Mouse (Mus musculus) heart, embryonic 12.5 days (tissue): ENCODE measurements around the gene Nox1. TPM values are rescaled to one million over a fixed set of nuclear protein-coding genes. Genes with fewer than 3 reads are reported as not detected.
A peak's percentile ranks its signal among the peaks of the same experiment; 100 is the strongest.

Experiments used
- ATAC-seq: fragments of 200-750 bp; cut with Nextera tagmentation; 2 replicates; pipeline ENCODE4 v1.8.0; 2017; ENCODE audit warnings: moderate TSS enrichment, moderate library complexity; ENCODE audit not compliant: insufficient number of reproducible peaks, low FRiP score
- H3K27ac ChIP-seq: fragments of 300-500 bp; sonication (generic); 2 replicates; pipeline ENCODE4 v1.5.1; 2016; ENCODE audit warnings: mild to moderate bottlenecking, moderate library complexity; ENCODE audit not compliant: poor library complexity, severe bottlenecking
- H3K27me3 ChIP-seq: fragments of 300-500 bp; sonication (generic); replicated peaks from 2 replicates; pipeline ENCODE4 v1.6.1; 2016; ENCODE audit warnings: mild to moderate bottlenecking, moderate library complexity
- H3K36me3 ChIP-seq: fragments of 300-500 bp; sonication (generic); 2 replicates; pipeline ENCODE4 v1.6.1; 2016; ENCODE audit warnings: mild to moderate bottlenecking, moderate library complexity
- H3K4me1 ChIP-seq: fragments of 300-500 bp; sonication (generic); replicated peaks from 2 replicates; pipeline ENCODE4 v1.6.1; 2016; ENCODE audit warnings: mild to moderate bottlenecking
- H3K4me2 ChIP-seq: fragments of 300-500 bp; sonication (generic); 2 replicates; pipeline ENCODE4 v1.6.1; 2016; ENCODE audit warnings: mild to moderate bottlenecking, moderate library complexity
- H3K4me3 ChIP-seq: fragments of 300-500 bp; sonication (generic); 2 replicates; pipeline ENCODE4 v1.5.1; 2016; ENCODE audit warnings: mild to moderate bottlenecking
- H3K9ac ChIP-seq: fragments of 300-500 bp; sonication (generic); 2 replicates; pipeline ENCODE4 v1.6.1; 2016; ENCODE audit warnings: mild to moderate bottlenecking, moderate library complexity
- H3K9me3 ChIP-seq: fragments of 300-500 bp; sonication (generic); replicated peaks from 2 replicates; pipeline ENCODE4 v1.6.1; 2016; ENCODE audit warnings: mild to moderate bottlenecking, moderate library complexity
- WGBS: fragments of 180-500 bp; shearing (Covaris S2); methylation state at CpG from one replicate; pipeline ENCODE4 v1.1.7; 2016; 5-methylcytosine and 5-hydroxymethylcytosine counted together
- polyA plus RNA-seq: library from polyadenylated mRNA; unstranded; fragments of >200 nt; fragmentation: Nextera tagmentation; extraction: Ambion mirVana; gene quantifications from 2 replicates; pipeline ENCODE4 v1.2.1, GENCODE M21; 2016

Gene Nox1
- polyA plus RNA-seq, 1 experiment from 2014 or later: 0.11 TPM

DNA sequence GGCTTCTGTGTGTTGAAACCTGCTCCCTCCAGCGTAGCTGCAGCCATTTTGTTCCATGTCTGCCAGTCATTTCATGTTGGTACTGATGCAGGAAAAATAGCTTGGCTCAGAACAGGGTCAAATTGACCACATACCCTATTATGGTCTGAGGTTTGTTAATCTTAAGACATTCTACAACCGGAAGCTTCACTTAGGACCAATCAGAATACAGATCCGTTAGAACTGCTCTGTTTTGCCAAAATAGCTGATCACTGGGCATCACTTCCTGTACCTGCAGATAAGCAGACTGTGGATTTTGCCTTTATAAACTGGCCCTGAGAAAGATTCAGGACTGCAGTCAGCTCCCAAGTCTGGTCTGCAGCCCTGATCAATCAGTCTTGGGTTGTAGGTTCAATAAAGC, 93.2 kb downstream of the Nox1 start:
- no peak overlapping the region for H3K27ac ChIP-seq
- H3K36me3 ChIP-seq: no peaks in the 10 kb centered on the region
- H3K9ac ChIP-seq: no peak overlapping the region
- no peaks in the 10 kb centered on the region for H3K9me3 ChIP-seq
- no peaks in the 10 kb centered on the region; the same call in 1 of the 2 replicates for H3K27me3 ChIP-seq
- H3K4me3 ChIP-seq: no peak overlapping the region
- 60% methylated on average over 3 of the region's 3 CpGs for WGBS
- H3K4me1 ChIP-seq: no peaks in the 10 kb centered on the region
- no peak for ATAC-seq
- H3K4me2 ChIP-seq: no peak overlapping the region

DNA sequence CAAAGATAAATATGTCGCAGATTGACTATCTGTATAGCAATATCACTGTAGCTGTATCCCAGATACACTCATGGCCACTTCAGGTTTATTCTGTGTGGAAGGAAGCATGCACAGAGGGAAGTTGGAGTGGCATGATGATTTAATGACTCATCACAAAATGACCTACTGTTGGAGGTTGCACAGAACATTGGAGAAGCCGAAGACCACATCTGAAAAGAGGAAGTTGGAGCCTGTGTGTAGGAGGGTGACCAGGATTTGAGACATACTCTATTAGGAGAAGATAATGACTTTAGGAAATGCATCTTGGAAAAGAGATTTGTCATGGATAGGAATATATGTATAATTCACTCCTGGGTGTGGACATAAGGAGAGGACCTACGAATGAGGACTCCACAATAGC, 105.3 kb downstream of the Nox1 start:
- no peaks in the 10 kb centered on the region for H3K36me3 ChIP-seq
- no peaks in the 10 kb centered on the region for H3K4me1 ChIP-seq
- no peaks in the 10 kb centered on the region for H3K27me3 ChIP-seq
- H3K9ac ChIP-seq: no peak overlapping the region
- H3K4me3 ChIP-seq: no peak overlapping the region
- WGBS: 57% methylated on average over 3 of the region's 3 CpGs
- no peak for ATAC-seq
- no peaks in the 10 kb centered on the region for H3K9me3 ChIP-seq
- no peak overlapping the region for H3K4me2 ChIP-seq
- H3K27ac ChIP-seq: no peak overlapping the region

DNA sequence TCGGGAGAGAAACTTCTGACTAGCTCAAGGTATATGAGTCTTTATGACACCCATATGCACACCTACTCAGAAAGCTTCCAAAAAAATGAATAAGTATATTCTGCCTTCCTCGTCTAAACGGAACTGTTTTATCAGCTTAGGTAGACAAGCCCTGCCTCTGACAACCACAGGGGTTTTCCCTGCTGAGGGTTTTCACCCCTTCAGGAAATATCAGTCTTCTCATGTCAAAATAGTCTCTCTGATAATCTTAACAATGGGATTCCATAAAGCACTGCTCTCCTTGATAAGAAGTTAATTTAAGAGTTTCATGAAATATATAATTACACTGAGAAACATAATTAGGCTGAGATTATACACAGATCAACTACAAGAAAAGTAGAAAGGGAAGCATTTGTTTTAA, 110.0 kb downstream of the Nox1 start:
- ATAC-seq: no peak
- Histone ChIP-seq H3K4me2 (no peak overlapping the region), H3K9me3 (no peaks in the 10 kb centered on the region), H3K36me3 (no peaks in the 10 kb centered on the region), H3K9ac (no peak overlapping the region), H3K27me3 (no peaks in the 10 kb centered on the region), H3K4me3 (no peak overlapping the region), H3K4me1 (no peaks in the 10 kb centered on the region), H3K27ac (no peak overlapping the region)
- WGBS: 63% methylated on average over 3 of the region's 3 CpGs

DNA sequence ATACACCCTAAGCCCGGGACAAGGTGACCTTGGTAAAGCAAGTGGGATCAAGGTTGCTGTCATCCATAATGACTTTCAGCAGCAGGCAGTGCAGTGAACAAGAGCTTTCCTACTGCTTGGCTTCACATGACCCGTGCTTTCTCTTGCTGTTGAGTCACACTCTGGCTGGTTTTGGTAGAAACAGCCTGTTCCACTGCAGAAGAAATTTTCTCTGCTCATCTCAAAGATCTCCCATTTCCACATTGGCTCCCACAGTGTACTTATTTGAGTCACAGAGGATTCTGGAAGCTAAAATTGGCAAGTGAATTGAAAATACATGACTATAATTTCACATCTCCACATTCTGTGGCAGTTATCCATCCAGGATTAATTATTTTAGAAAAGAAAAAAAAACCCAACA, 119.1 kb downstream of the Nox1 start:
- H3K9me3 ChIP-seq: no peaks in the 10 kb centered on the region
- H3K4me2 ChIP-seq: no peak overlapping the region
- no peak overlapping the region for H3K9ac ChIP-seq
- WGBS: 50% methylated on average over 2 of the region's 2 CpGs
- H3K4me1 ChIP-seq: no peaks in the 10 kb centered on the region
- no peak overlapping the region for H3K4me3 ChIP-seq
- H3K36me3 ChIP-seq: no peaks in the 10 kb centered on the region
- no peak overlapping the region for H3K27ac ChIP-seq
- no peaks in the 10 kb centered on the region for H3K27me3 ChIP-seq
- no peak for ATAC-seq

DNA sequence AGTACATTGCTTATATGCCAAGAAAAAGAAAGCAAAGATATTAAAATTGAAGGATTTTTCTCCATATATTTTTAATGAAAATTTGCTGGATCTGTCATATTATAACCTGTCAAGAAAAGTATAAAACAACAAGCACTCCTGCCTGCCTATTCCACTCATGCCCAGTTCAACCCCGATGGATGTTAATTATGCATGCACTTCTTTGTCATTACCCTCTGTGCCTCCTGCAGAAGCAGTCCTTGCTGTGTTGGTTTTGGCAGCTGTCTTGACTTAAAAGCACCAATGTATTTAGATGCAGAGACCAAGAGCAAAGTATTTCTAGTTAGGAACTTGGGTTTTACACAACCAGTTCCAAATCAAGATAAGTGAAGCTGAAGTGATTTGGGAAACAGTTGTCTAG, 136.3 kb downstream of the Nox1 start:
- Histone ChIP-seq H3K27me3 (no peaks in the 10 kb centered on the region), H3K9me3 (no peaks in the 10 kb centered on the region), H3K9ac (no peak overlapping the region), H3K36me3 (peaks cover 23% of the 10 kb centered on the region), H3K4me1 (no peaks in the 10 kb centered on the region), H3K27ac (no peak overlapping the region), H3K4me3 (no peak overlapping the region), H3K4me2 (no peak overlapping the region)
- 72% methylated on average over 1 of the region's 1 CpGs for WGBS
- no peak for ATAC-seq

DNA sequence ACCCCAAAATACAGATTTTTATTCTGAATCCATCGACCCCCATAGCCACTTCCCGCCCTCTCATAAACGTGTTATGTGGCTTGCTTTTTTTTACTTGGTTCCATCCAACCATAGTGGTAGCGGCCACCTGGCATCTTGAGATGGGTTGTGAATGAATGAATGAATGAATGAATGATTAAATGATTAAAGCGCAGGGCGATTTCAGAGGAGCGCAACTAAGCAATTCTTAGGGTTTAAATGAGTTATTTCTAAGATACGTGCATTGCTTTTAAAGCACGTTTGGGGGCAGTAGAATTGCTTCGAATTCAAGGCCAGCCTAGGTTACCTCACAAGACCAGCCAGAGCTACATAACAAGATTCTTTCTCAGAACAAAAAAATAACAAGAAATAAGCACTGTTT, 162.0 kb downstream of the Nox1 start:
- H3K36me3 ChIP-seq: peaks cover 16% of the 10 kb centered on the region
- WGBS: 18% methylated on average over 10 of the region's 10 CpGs
- ATAC-seq: no peak

DNA sequence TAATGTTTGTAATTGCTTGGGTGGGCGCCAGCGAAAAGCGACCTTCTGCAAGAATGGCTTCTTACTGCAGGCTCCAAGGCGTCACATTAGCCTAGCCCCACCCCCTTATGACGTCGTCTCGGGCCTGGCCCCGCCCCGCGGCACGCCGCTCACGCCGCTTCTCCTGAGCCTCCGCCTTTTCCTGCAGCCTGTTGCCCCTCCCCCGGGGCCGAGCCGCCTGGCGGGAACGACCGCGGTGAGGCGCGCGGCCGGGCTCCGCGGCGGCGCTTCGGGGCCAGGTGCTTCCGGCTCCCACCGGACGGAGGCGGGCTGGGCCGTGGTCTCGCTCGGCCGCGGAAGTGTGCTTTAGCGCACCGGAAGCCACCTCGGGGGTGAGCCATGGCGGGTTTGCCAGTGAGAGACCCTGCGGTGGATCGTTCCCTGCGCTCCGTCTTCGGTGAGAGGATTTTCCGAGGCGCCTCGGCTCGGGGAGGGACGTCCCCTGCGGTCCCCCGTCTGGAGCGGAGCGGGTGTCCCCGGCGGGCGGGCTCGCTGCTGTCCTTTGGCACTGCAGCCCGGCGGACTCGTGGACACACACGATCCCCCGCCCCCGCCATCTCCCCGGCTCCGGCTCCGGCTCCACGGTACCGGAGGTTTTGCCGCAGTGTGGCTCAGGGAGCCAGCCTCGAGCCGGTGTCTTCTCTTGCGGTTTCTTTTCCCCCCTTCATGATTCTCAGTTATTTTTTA, 162.6 kb downstream of the Nox1 start, which contains the start of gene Cstf2:
Cstf2 (plus strand) TSS at position 201 of the 726 bp plus-strand sequence.
- Histone ChIP-seq H3K9me3 (0 out of 2 replicates have a peak, but pooled peaks cover 6% of the 10 kb centered on the region), H3K4me3 (peak within 1 kb of the TSS; percentile 76), H3K4me1 (no peaks in the 10 kb centered on the region), H3K36me3 (peaks cover 11% of the 10 kb centered on the region), H3K4me2 (peak within 1 kb of the TSS; percentile 69), H3K27me3 (no peaks in the 10 kb centered on the region), H3K9ac (peak within 1 kb of the TSS; percentile 79), H3K27ac (peak within 1 kb of the TSS; percentile 80)
- ATAC-seq: peak; percentile 99
- WGBS: 17% methylated on average over 67 of the region's 77 CpGs

More for the DNA sequence above, 162.0 kb downstream of the Nox1 start:
- Histone ChIP-seq H3K9me3 (0 out of 2 replicates have a peak, but pooled peaks cover 6% of the 10 kb centered on the region), H3K27ac (peak overlapping the region; percentile 80), H3K9ac (peak overlapping the region; percentile 79), H3K27me3 (no peaks in the 10 kb centered on the region), H3K4me1 (no peaks in the 10 kb centered on the region), H3K4me2 (peak overlapping the region; percentile 69), H3K4me3 (peak overlapping the region; percentile 76)

DNA sequence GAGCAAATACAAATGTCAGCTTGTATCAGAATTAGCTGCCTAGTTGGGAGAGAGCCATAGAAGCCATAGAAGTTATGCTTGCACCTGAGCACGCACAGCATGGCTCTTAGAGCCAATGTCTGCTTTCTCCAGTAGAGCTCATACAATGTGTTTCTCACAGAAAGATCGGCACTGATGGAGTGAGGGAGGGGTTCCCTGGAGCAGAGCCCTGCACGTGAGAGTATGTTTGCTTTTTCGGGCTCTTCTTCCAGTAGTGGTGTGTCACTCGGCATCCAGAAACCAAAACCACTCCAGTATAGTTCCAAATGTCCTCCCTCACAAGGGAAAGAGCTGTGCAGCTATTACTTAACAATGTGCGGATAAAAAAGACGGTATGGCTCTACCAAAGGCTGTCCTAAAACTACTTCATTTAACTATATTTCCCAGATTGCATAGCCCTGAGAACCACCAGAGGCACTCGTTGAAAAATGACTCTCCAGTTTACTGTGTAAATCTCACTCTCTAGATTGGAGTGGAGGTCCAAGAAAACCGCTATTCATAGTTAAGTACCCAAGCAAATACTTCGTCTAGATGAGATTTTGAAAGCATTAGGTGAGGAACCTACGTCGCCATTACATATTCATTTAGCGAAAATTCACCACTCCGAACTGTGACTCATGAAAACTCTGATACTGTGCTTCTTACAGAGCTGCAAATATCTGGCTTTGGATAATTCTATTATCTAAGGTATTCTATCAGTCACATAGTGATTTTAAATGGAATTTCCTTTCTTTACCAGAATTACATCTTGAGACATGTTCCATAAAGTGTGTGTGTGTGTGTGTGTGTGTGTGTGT, 163.5 kb downstream of the Nox1 start:
- Histone ChIP-seq H3K4me2 (peak overlapping the region; percentile 69; the same call in 1 of the 2 replicates), H3K27me3 (no peaks in the 10 kb centered on the region), H3K9ac (no peak overlapping the region), H3K4me1 (no peaks in the 10 kb centered on the region), H3K9me3 (0 out of 2 replicates have a peak, but pooled peaks cover 6% of the 10 kb centered on the region), H3K27ac (no peak overlapping the region; the same call in 1 of the 2 replicates), H3K36me3 (peaks cover 11% of the 10 kb centered on the region), H3K4me3 (peak overlapping the region; percentile 76)
- no peak for ATAC-seq
- 71% methylated on average over 14 of the region's 14 CpGs for WGBS

DNA sequence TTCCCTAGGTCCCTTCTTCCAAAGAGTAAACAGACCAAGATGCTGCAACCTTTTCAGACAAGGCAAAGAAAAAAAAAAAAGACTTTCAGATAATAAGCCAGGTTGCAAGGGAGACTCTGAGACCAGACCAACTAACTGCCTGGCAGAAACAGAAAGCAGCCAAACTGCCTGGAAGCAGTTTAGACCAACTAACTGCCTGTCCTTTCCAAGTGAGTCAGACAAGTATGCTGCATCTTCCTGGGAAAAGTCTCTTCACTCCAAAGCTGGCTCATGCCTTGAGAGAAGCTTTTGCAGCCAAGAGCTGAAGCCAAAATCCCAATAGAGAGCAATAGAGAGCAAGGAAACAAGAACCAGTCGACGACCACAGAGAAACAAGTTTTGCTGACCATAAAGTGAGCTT, 164.9 kb downstream of the Nox1 start:
- Histone ChIP-seq H3K4me1 (no peaks in the 10 kb centered on the region), H3K9me3 (0 out of 2 replicates have a peak, but pooled peaks cover 6% of the 10 kb centered on the region), H3K4me3 (no peak overlapping the region), H3K27ac (no peak overlapping the region), H3K27me3 (no peaks in the 10 kb centered on the region), H3K4me2 (no peak overlapping the region), H3K9ac (no peak overlapping the region), H3K36me3 (peaks cover under 1% of the 10 kb centered on the region; the same call in 1 of the 2 replicates)
- 89% methylated on average over 2 of the region's 2 CpGs for WGBS
- no peak for ATAC-seq

DNA sequence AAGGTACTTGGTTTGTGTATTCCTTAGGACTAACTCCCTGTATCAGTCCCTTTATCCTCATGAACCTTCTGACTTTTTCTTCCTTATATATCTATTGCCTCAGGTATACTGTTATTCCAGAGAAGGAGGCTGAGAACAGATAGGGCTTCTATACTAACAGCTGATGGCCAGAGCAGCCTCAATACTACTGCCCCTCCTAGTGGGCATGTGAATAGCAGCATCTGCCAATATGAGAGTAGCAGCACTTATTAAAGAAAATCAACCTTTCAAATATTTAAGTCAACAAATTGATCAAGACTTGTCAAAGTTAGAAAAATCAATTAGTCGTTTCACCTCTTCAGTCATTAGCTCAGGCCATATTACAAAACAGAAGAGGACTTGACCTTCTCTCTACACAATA, 172.8 kb downstream of the Nox1 start:
- H3K36me3 ChIP-seq: no peaks in the 10 kb centered on the region
- WGBS: 38% methylated on average over 1 of the region's 1 CpGs
- ATAC-seq: no peak
- H3K27ac ChIP-seq: no peak overlapping the region
- H3K27me3 ChIP-seq: no peaks in the 10 kb centered on the region
- H3K4me1 ChIP-seq: no peaks in the 10 kb centered on the region
- H3K4me3 ChIP-seq: no peak overlapping the region
- no peak overlapping the region for H3K4me2 ChIP-seq
- H3K9me3 ChIP-seq: no peaks in the 10 kb centered on the region
- H3K9ac ChIP-seq: no peak overlapping the region
